Mouse (Mus musculus): ENCODE measurements around the gene Slc35g1.

DNA sequence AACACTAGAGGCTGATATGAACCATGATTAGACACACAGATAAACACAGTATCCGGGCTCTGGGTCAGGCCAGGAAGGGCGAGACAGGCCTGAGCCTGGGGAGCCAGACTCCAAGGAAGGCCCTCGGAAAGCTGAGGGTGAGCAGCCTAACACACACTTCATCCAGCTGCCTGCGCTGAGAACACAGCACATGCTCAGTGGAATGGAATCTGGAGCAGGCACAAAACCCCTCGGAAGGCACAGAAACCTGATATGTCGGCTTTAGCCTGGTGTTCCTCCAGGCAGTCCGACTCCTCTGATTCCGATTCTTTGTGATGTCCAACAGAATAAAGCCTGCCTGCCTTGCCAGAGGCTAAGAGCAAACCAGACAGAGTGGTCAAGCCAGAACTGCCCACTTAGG, 46.1 kb downstream of the Slc35g1 start:
- TF ChIP-seq POLR2A (IDR thresholded peaks at IDR 0.05; ENCODE audit: low read depth, low read length): no peak
- TF ChIP-seq CTCF (IDR thresholded peaks at IDR 0.05; ENCODE audit: borderline replicate concordance, insufficient read depth, low read length): no peak

Measured in embryonic fibroblast, embryonic 13.5 days (primary cell).